Mouse (Mus musculus) liver, embryonic 14.5 days (tissue): Measurements from ENCODE around the gene Crnkl1. TPM values are rescaled to one million over a fixed set of nuclear protein-coding genes. Genes with fewer than 3 reads are reported as not detected.

Experiments used
- ATAC-seq: fragments of 200-750 bp; cut with Nextera tagmentation; 2 replicates; pipeline ENCODE4 v1.8.0; 2017; ENCODE audit warnings: moderate number of reproducible peaks, mild to moderate bottlenecking, moderate library complexity; ENCODE audit not compliant: insufficient read depth
- DNase-seq, 3 experiments: peaks; one replicate each; pipeline ENCODE4 v3.0.0-alpha.2; 2012 to 2013; ENCODE audit warnings: low read depth in 3 of 3, low spot score in 3 of 3
- H3K27ac ChIP-seq: fragments of 300-500 bp; sonication (generic); 2 replicates; pipeline ENCODE4 v1.5.1; 2014; ENCODE audit warnings: moderate library complexity, mild to moderate bottlenecking, control low read depth, inconsistent platforms
- H3K27me3 ChIP-seq: fragments of 300-500 bp; sonication (generic); 2 replicates; pipeline ENCODE4 v1.6.1; 2014; ENCODE audit warnings: mild to moderate bottlenecking, low read length, moderate library complexity; ENCODE audit not compliant: control insufficient read depth, insufficient read depth
- H3K36me3 ChIP-seq: fragments of 300-500 bp; sonication (generic); replicated peaks from 2 replicates; pipeline ENCODE4 v1.6.1; 2014; ENCODE audit warnings: low read depth; ENCODE audit not compliant: control insufficient read depth, insufficient read depth
- H3K4me1 ChIP-seq, 2 experiments: fragments of 200-500 bp in 1 of 2; fragments of 300-500 bp in 1 of 2; sonication (generic) in 1 of 2; replicated peaks; 2 replicates each; pipeline ENCODE4 v1.6.1; 2012 to 2014; ENCODE audit warnings: antibody characterized with exemption in 1 of 2, inconsistent platforms in 1 of 2, low read length in 1 of 2; ENCODE audit not compliant: control insufficient read depth in 2 of 2, insufficient read depth in 2 of 2
- H3K4me2 ChIP-seq: fragments of 300-500 bp; sonication (generic); 2 replicates; pipeline ENCODE4 v1.6.1; 2014; ENCODE audit warnings: low read depth, mild to moderate bottlenecking, control low read depth, moderate library complexity
- H3K4me3 ChIP-seq, 2 experiments: fragments of 200-500 bp in 1 of 2; fragments of 300-500 bp in 1 of 2; sonication (generic) in 1 of 2; 2 replicates each; pipeline ENCODE4 v1.5.1; 2012 to 2014; ENCODE audit warnings: low read depth in 2 of 2, low read length in 2 of 2, mild to moderate bottlenecking in 2 of 2, control low read depth in 1 of 2, inconsistent platforms in 1 of 2, moderate library complexity in 1 of 2; ENCODE audit not compliant: insufficient read depth in 1 of 2
- H3K9ac ChIP-seq: fragments of 300-500 bp; sonication (generic); replicated peaks from 2 replicates; pipeline ENCODE4 v1.6.1; 2014; ENCODE audit warnings: mild to moderate bottlenecking, control low read depth, moderate library complexity
- H3K9me3 ChIP-seq: fragments of 300-500 bp; sonication (generic); 2 replicates; pipeline ENCODE4 v1.6.1; 2016; ENCODE audit warnings: low read length, mixed read lengths; ENCODE audit not compliant: control insufficient read depth
- CTCF ChIP-seq: IDR thresholded peaks from 2 replicates; pipeline ENCODE4 v1.5.1; 2016; ENCODE audit warnings: antibody characterized with exemption, low read depth, control low read depth
- EP300 ChIP-seq: IDR thresholded peaks from 2 replicates; pipeline ENCODE4 v1.6.1; 2016; ENCODE audit warnings: antibody characterized with exemption, low read depth
- WGBS: fragments of 180-500 bp; shearing (Covaris S2); extraction: QIAGEN DNeasy Blood & Tissue Kit; methylation state at CpG from one replicate; pipeline ENCODE4 v1.1.7; 2014; ENCODE audit not compliant: insufficient replicate concordance; 5-methylcytosine and 5-hydroxymethylcytosine counted together
- polyA plus RNA-seq, 2 experiments: library from polyadenylated mRNA; depleted of rRNA in 1 of 2; stranded (reverse) in 1 of 2; unstranded in 1 of 2; fragments of >200 nt; fragmentation: Nextera tagmentation in 1 of 2; extraction: Ambion mirVana in 1 of 2; gene quantifications; 2 replicates each; pipeline versions ENCODE4 v1.2.1 to v1.2.3; 2012 to 2014

Crnkl1 gene
- polyA plus RNA-seq, 2 experiments: 10.3 to 18.2 TPM

DNA sequence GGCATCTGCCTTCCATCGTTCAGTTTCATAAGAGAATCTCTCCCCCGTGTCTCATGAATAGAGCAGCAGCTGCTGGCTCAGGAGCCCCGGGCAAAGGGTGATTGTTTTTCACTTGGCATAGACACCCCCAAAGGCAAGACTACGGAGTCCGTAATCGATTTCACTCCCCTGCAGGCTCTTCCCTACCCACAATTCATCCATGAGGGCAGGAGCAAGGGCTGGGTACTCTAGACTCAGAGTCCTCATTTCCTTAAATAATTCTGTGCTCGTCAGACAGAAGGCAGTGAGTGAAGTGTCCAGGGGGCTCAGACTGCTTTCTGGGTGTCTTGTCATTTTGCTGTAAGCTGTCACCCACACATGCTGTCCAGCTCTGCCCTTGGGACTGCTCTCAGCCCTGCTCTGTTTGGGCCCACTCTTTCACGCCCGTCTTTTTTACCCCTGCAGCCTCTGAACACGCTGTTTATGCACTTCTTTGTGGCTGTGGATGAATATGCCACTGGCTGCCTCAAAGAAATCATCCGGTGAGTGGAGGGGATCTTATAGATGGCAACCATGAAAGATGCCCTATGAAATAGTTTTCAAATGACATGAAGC lies 14.8 kb upstream of the Crnkl1 start:
- no peak for DNase-seq
- no peak for TF ChIP-seq EP300
- no peak for TF ChIP-seq CTCF

DNA sequence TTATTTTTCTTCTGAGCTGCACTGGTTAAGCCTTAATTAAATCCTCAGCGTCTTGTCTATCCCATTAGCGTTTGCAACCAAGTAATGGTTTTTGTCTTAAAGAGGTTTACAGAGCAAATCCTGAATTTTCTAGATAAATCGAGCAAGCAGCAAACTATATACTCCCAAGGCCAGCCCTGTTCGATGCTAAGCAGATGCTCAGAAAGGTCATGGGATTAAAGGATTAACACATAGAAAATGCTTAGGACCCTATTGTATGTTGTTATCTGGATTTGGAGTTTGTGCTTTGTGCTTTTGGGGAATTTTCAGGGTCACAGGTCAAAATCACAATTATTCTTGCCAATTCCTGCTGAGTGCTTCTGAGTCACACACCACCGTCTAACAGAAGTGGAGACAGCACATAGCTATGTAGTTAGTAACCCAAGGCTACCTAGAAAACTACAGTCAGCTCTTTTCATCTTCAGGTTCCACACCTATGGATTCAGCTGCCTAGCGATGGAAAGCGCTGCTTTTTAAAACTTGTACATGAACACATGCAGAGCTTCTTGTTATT lies 13.7 kb upstream of the Crnkl1 start:
- no peak for DNase-seq

More for the DNA sequence above, 14.8 kb upstream of the Crnkl1 start:
- WGBS: 59% methylated on average over 11 of the region's 11 CpGs
- H3K9me3 ChIP-seq: no peaks in the 10 kb centered on the region
- H3K9ac ChIP-seq: no peak overlapping the region
- H3K4me2 ChIP-seq: no peak overlapping the region
- H3K4me1 ChIP-seq: no peaks in the 10 kb centered on the region
- no peak for ATAC-seq
- H3K36me3 ChIP-seq: no peaks in the 10 kb centered on the region
- no peak overlapping the region for H3K4me3 ChIP-seq
- no peak overlapping the region for H3K27ac ChIP-seq
- no peaks in the 10 kb centered on the region for H3K27me3 ChIP-seq

DNA sequence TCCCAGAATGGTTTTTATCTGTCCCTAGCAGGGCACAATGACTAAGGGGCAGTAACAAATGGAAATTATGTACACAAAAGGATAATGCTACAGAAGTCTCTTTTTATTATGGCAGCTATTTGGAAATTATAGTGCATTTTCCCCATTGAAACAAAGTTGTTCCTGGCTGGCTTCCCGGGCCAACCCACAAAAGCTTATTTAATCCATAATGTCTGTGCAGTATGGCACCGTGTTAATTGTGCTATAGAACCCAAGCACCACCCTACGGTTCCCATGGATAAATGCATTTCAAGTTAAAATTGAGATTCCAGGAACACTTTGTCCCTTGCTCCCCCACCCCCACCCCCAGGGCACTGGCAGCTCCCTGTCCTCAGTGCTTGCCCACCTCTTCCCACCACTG lies 9.5 kb upstream of the Crnkl1 start:
- TF ChIP-seq CTCF (no peak), EP300 (no peak)
- Histone ChIP-seq H3K4me1 (no peaks in the 10 kb centered on the region), H3K4me2 (no peak overlapping the region), H3K27me3 (no peaks in the 10 kb centered on the region), H3K9ac (no peak overlapping the region), H3K9me3 (no peaks in the 10 kb centered on the region), H3K27ac (no peak overlapping the region), H3K36me3 (no peaks in the 10 kb centered on the region), H3K4me3 (no peak overlapping the region)
- ATAC-seq (no peak), DNase-seq (no peak)
- WGBS: 68% methylated on average over 3 of the region's 3 CpGs

More for the DNA sequence above, 13.7 kb upstream of the Crnkl1 start:
- H3K9me3 ChIP-seq: no peaks in the 10 kb centered on the region
- H3K4me2 ChIP-seq: no peak overlapping the region
- H3K27me3 ChIP-seq: no peaks in the 10 kb centered on the region
- H3K4me3 ChIP-seq: no peak overlapping the region
- no peak overlapping the region for H3K9ac ChIP-seq
- no peak for ATAC-seq
- WGBS: 64% methylated on average over 7 of the region's 7 CpGs
- no peaks in the 10 kb centered on the region for H3K36me3 ChIP-seq
- TF ChIP-seq EP300: no peak
- no peak for TF ChIP-seq CTCF
- H3K27ac ChIP-seq: no peak overlapping the region
- H3K4me1 ChIP-seq: no peaks in the 10 kb centered on the region

DNA sequence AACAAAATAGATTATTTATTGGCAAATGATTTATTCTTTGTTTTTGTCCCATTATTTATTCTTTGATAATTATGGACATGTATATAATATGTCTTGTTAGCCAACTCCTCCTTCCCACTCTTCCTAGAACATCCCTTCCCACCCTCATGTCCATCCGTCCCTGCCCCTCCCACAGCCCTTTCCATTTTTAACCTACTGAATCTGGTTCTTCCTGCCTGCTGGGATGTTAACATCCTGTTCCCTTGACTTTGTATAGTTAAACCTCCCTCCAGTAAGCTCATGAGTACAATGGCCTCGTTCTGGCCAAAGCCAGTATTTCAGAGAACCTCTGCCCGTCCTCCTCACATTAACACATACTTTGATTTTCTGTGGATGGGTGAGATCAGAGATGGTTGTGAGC lies 6.6 kb upstream of the Crnkl1 start:
- no peak overlapping the region for H3K27ac ChIP-seq
- WGBS: 30% methylated on average over 3 of the region's 3 CpGs
- no peaks in the 10 kb centered on the region for H3K27me3 ChIP-seq
- ATAC-seq (no peak), DNase-seq (no peak)
- H3K9me3 ChIP-seq: no peaks in the 10 kb centered on the region
- H3K4me1 ChIP-seq: no peaks in the 10 kb centered on the region
- H3K4me2 ChIP-seq: no peak overlapping the region
- no peaks in the 10 kb centered on the region for H3K36me3 ChIP-seq
- H3K9ac ChIP-seq: no peak overlapping the region
- H3K4me3 ChIP-seq: no peak overlapping the region
- TF ChIP-seq EP300 (no peak), CTCF (no peak)

DNA sequence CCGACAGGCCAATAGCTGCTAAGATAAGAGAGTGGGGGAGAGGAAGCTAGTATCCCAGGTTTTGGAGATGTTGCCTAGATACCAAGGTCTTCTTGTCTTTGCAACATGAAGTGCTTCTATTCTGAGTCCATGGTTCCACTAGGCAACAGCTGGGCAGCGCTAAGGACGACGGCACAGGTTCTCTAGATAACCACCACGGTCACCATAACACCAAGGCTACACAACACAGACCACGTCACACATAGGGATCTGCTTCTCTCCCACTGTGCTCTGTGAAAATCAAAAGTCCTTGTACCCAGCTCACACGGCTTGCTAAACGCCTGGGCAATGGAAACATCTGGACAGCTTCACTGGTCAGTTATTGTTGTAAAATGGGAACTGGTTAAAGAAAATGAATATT lies 2.2 kb upstream of the Crnkl1 start:
- H3K9me3 ChIP-seq: no peaks in the 10 kb centered on the region
- no peak overlapping the region for H3K27ac ChIP-seq
- no peak for ATAC-seq
- DNase-seq: no peak
- TF ChIP-seq CTCF: no peak
- TF ChIP-seq EP300: no peak
- peaks cover 3% of the 10 kb centered on the region; the same call in 1 of the 2 replicates for H3K36me3 ChIP-seq
- no peak overlapping the region for H3K4me3 ChIP-seq
- H3K9ac ChIP-seq: no peak overlapping the region
- H3K4me1 ChIP-seq: peaks cover 5 to 8% of the 10 kb centered on the region in 2 experiments; a peak in 2 of 4 replicates
- H3K4me2 ChIP-seq: no peak overlapping the region
- 59% methylated on average over 8 of the region's 8 CpGs for WGBS
- no peaks in the 10 kb centered on the region for H3K27me3 ChIP-seq
